Mouse (Mus musculus) kidney, embryonic 16.5 days (tissue): ENCODE data around the gene Zfpm1. TPM values are rescaled to one million over a fixed set of nuclear protein-coding genes. Genes with fewer than 3 reads are reported as not detected.

ENCODE experiments used
- ATAC-seq: fragments of 200-750 bp; cut with Nextera tagmentation; 2 replicates; pipeline ENCODE4 v1.8.0; 2017; ENCODE audit warnings: moderate TSS enrichment; ENCODE audit not compliant: low FRiP score, low TSS enrichment
- H3K27ac ChIP-seq: fragments of 300-500 bp; sonication (generic); 2 replicates; pipeline ENCODE4 v1.5.1; 2014; ENCODE audit warnings: low read length
- H3K27me3 ChIP-seq: fragments of 300-500 bp; sonication (generic); 2 replicates; pipeline ENCODE4 v1.6.1; 2014; ENCODE audit warnings: low read length, control low read depth, mixed read lengths; ENCODE audit not compliant: insufficient read depth
- H3K36me3 ChIP-seq: fragments of 300-500 bp; sonication (generic); 2 replicates; pipeline ENCODE4 v1.6.1; 2014; ENCODE audit warnings: low read length, control low read depth, mixed read lengths; ENCODE audit not compliant: insufficient read depth
- H3K4me1 ChIP-seq: fragments of 300-500 bp; sonication (generic); 2 replicates; pipeline ENCODE4 v1.6.1; 2014; ENCODE audit warnings: low read length, control low read depth, mixed read lengths; ENCODE audit not compliant: insufficient read depth
- H3K4me2 ChIP-seq: fragments of 300-500 bp; sonication (generic); replicated peaks from 2 replicates; pipeline ENCODE4 v1.6.1; 2014; ENCODE audit warnings: low read depth, low read length
- H3K4me3 ChIP-seq: fragments of 300-500 bp; sonication (generic); 2 replicates; pipeline ENCODE4 v1.5.1; 2014; ENCODE audit warnings: mild to moderate bottlenecking, low read length
- H3K9ac ChIP-seq: fragments of 300-500 bp; sonication (generic); replicated peaks from 2 replicates; pipeline ENCODE4 v1.6.1; 2014; ENCODE audit warnings: low read length
- H3K9me3 ChIP-seq: fragments of 300-500 bp; sonication (generic); 2 replicates; pipeline ENCODE4 v1.6.1; 2016; ENCODE audit warnings: low read length, control low read depth
- WGBS: fragments of 180-500 bp; shearing (Covaris S2); extraction: QIAGEN DNeasy Blood & Tissue Kit; methylation state at CpG from one replicate; pipeline ENCODE4 v1.1.7; 2014; 5-methylcytosine and 5-hydroxymethylcytosine counted together
- polyA plus RNA-seq: library from polyadenylated mRNA; unstranded; fragments of >200 nt; fragmentation: Nextera tagmentation; extraction: Ambion mirVana; gene quantifications from 2 replicates; pipeline ENCODE4 v1.2.1, GENCODE M21; 2015

Zfpm1 gene
- 1.5 and 1.6 TPM in 2 replicates for polyA plus RNA-seq

GRCm38 (mm10) chr8:122282035-122282358 is at the start of gene Zfpm1:
Gene Zfpm1, plus strand, starts transcription at chr8:122282141.
- no peaks in the 10 kb centered on the region for H3K9me3 ChIP-seq
- 0 out of 2 replicates have a peak, but pooled peaks cover 4% of the 10 kb centered on the region for H3K27me3 ChIP-seq
- H3K4me1 ChIP-seq: peaks cover 54% of the 10 kb centered on the region
- peak within 1 kb of the TSS; percentile 80 for H3K4me3 ChIP-seq
- ATAC-seq: no peak
- H3K27ac ChIP-seq: peak within 1 kb of the TSS; percentile 87
- H3K4me2 ChIP-seq: peak within 1 kb of the TSS; percentile 93
- H3K9ac ChIP-seq: peak within 1 kb of the TSS; percentile 79
- WGBS: 0% methylated on average over 47 of the region's 60 CpGs
- no peaks in the 10 kb centered on the region for H3K36me3 ChIP-seq

GRCm38 (mm10) chr8:122234055-122234454 is 47.9 kb upstream of the Zfpm1 start:
- Histone ChIP-seq H3K36me3 (no peaks in the 10 kb centered on the region), H3K9me3 (no peaks in the 10 kb centered on the region), H3K4me1 (peaks cover 15% of the 10 kb centered on the region; the same call in 1 of the 2 replicates), H3K4me3 (no peak overlapping the region), H3K9ac (no peak overlapping the region), H3K27me3 (peaks cover 17% of the 10 kb centered on the region), H3K27ac (no peak overlapping the region), H3K4me2 (no peak overlapping the region)
- ATAC-seq: peak; percentile 17; the same call in 1 of the 2 replicates
- WGBS: 37% methylated on average over 11 of the region's 11 CpGs

GRCm38 (mm10) chr8:122236521-122236920 is 45.4 kb upstream of the Zfpm1 start:
- peaks cover 3% of the 10 kb centered on the region; the same call in 1 of the 2 replicates for H3K4me1 ChIP-seq
- no peak overlapping the region for H3K4me2 ChIP-seq
- WGBS: 91% methylated on average over 3 of the region's 3 CpGs
- ATAC-seq: no peak
- no peak overlapping the region for H3K27ac ChIP-seq
- H3K36me3 ChIP-seq: no peaks in the 10 kb centered on the region
- H3K9ac ChIP-seq: no peak overlapping the region
- H3K27me3 ChIP-seq: no peaks in the 10 kb centered on the region
- H3K9me3 ChIP-seq: no peaks in the 10 kb centered on the region
- H3K4me3 ChIP-seq: no peak overlapping the region

- Histone ChIP-seq H3K27me3 (no peaks in the 10 kb centered on the region), H3K9ac (no peak overlapping the region), H3K27ac (no peak overlapping the region), H3K9me3 (no peaks in the 10 kb centered on the region), H3K4me3 (no peak overlapping the region), H3K4me2 (no peak overlapping the region), H3K36me3 (no peaks in the 10 kb centered on the region), H3K4me1 (peaks cover 3% of the 10 kb centered on the region; the same call in 1 of the 2 replicates)
- ATAC-seq: no peak
- 68% methylated on average over 11 of the region's 11 CpGs for WGBS
These were observed 43.7 kb upstream of the Zfpm1 start for GRCm38 (mm10) chr8:122238225-122238624.

- no peak for ATAC-seq
- Histone ChIP-seq H3K27ac (no peak overlapping the region), H3K27me3 (no peaks in the 10 kb centered on the region), H3K9me3 (no peaks in the 10 kb centered on the region), H3K4me1 (peaks cover 3% of the 10 kb centered on the region; the same call in 1 of the 2 replicates), H3K9ac (no peak overlapping the region), H3K4me2 (no peak overlapping the region), H3K36me3 (no peaks in the 10 kb centered on the region), H3K4me3 (no peak overlapping the region)
- 70% methylated on average over 8 of the region's 8 CpGs for WGBS
These were observed 43.2 kb upstream of the Zfpm1 start for GRCm38 (mm10) chr8:122238731-122239130.

DNA sequence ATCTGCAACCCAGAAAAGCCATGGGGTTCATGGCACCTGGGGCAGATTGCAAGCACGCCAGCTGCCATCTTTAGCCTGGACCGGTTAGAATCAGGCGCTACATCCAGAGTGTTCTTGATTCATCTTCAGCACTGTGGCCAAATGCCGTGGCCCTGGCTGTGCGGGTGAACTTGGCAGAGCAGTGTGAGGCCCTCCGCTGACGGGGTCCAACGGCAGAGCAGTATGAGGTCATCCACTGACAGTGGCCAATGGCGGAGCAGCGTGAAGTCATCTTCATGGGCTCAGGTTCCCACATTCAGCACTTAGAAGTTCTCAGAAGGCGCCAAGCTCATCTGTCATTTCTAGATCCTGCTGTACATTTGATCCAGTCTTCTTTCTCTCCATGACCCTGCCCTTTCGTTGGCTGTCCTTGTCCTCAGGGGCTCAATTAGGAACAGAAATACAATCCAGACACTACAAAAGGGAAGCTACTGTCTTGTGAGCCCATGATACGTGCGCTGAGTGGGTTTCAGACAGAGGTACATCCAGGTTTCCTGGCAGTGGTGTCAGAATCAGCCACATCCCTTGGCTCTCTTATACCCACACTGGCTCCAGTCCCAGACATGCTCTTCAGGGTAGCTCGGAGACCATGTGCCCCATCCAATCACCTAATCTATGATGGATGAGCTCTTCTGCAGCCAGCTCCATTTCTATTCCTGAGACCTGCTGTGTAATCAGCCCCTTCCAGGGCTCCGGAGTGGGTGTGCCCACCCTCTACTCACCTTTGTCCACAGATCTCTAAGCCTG is 41.5 kb upstream of the Zfpm1 start:
- WGBS: 84% methylated on average over 16 of the region's 16 CpGs
- Histone ChIP-seq H3K27me3 (no peaks in the 10 kb centered on the region), H3K4me2 (no peak overlapping the region), H3K9ac (no peak overlapping the region), H3K9me3 (no peaks in the 10 kb centered on the region), H3K36me3 (no peaks in the 10 kb centered on the region), H3K4me3 (no peak overlapping the region), H3K27ac (no peak overlapping the region), H3K4me1 (no peaks in the 10 kb centered on the region)
- ATAC-seq: no peak

DNA sequence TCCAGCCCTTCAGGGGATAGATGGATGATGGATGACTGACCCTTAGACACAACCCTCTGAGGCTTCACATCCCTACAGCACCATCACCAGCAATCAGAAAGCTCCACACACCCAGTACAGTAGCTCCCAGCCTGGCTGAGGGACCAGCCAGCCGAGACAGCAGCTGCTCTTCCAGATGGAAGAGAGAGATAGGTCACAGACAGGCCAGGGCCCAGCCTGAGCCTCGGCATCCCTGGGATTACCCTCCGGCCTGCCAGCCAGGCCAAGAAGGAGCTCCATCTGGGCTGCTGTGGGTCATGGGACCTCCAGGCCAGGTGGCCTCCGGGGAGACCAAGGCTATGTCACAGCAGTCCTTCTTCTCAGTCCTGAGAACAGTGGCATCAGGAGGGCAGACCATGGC is 38.6 kb upstream of the Zfpm1 start:
- Histone ChIP-seq H3K9ac (no peak overlapping the region), H3K27ac (no peak overlapping the region), H3K4me3 (no peak overlapping the region), H3K4me2 (no peak overlapping the region), H3K4me1 (no peaks in the 10 kb centered on the region; the same call in 1 of the 2 replicates), H3K9me3 (no peaks in the 10 kb centered on the region), H3K27me3 (no peaks in the 10 kb centered on the region), H3K36me3 (no peaks in the 10 kb centered on the region)
- 67% methylated on average over 4 of the region's 4 CpGs for WGBS
- ATAC-seq: no peak

GRCm38 (mm10) chr8:122245161-122245560 is 36.8 kb upstream of the Zfpm1 start:
- Histone ChIP-seq H3K27ac (no peak overlapping the region), H3K4me2 (no peak overlapping the region), H3K4me1 (no peaks in the 10 kb centered on the region; the same call in 1 of the 2 replicates), H3K9me3 (no peaks in the 10 kb centered on the region), H3K36me3 (no peaks in the 10 kb centered on the region), H3K27me3 (no peaks in the 10 kb centered on the region), H3K9ac (no peak overlapping the region), H3K4me3 (no peak overlapping the region)
- ATAC-seq: no peak
- WGBS: 77% methylated on average over 6 of the region's 6 CpGs

DNA sequence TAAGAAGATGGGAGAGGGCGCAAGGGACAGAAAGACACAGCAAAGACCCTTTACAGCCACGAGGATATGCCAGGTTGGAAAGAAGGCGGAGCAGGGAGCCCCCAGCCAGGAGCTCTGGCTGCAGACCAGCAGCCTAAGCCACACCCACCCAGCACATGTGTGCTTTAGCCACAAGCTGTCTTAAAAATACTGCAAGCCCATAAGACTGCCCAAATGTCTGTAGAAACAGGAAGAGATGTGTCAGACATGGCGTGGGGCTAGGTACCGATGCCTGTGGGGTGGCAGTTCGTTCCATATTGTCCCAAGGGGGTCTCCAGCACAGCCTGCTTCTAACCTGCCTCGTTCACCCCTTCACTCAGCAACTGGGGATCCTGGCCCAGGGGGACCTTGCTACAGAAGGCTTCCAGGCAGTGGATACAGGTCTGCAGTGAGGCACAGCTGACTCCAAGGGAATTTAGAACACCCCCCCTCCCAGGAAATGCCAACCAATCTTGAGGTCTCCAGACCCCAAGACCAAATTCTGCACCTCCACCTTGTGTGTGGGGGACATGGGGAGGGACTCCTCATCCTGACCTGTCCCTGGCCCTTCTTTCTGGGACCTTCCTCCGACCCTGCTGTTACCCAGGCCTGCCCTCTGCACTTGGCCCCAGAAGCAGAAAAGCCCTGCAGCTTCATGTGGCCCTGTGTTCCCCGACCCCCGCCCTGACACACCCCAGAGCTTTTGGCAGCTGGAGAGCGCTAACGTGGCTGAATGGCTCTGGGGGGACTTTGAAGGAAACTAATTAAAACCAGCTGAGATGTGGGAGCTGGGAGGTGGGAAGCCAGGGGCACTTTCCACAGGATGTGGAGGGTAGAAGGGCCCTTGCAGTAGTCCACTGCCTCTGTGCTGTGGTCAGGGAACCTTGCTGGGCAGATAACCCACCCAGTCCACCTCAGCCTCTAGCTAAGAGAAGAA is 35.4 kb upstream of the Zfpm1 start:
- no peak overlapping the region for H3K4me2 ChIP-seq
- H3K9me3 ChIP-seq: no peaks in the 10 kb centered on the region
- no peaks in the 10 kb centered on the region; the same call in 1 of the 2 replicates for H3K4me1 ChIP-seq
- ATAC-seq: no peak
- H3K27me3 ChIP-seq: no peaks in the 10 kb centered on the region
- no peak overlapping the region for H3K27ac ChIP-seq
- H3K9ac ChIP-seq: no peak overlapping the region
- H3K4me3 ChIP-seq: no peak overlapping the region
- H3K36me3 ChIP-seq: no peaks in the 10 kb centered on the region
- WGBS: 28% methylated on average over 12 of the region's 12 CpGs
